Mouse (Mus musculus): ENCODE data around the gene Rpl9-ps6.

- TF ChIP-seq CTCF (IDR thresholded peaks at IDR 0.05; ENCODE audit: low read depth): no peak
- TF ChIP-seq EP300 (optimal IDR thresholded peaks at IDR 0.05): no peak
Observed at GRCm38 (mm10) chr19:32497411-32497810, 31.0 kb upstream of the Rpl9-ps6 start.
